Mouse (Mus musculus): ENCODE results near the gene Itpripl1. TPM values are rescaled to one million over a fixed set of nuclear protein-coding genes. Genes with fewer than 3 reads are reported as not detected.

The Itpripl1 gene
- total and polyA plus RNA-seq, 3 experiments, result 22.7 to 27.3 TPM; not detected in 1

DNA sequence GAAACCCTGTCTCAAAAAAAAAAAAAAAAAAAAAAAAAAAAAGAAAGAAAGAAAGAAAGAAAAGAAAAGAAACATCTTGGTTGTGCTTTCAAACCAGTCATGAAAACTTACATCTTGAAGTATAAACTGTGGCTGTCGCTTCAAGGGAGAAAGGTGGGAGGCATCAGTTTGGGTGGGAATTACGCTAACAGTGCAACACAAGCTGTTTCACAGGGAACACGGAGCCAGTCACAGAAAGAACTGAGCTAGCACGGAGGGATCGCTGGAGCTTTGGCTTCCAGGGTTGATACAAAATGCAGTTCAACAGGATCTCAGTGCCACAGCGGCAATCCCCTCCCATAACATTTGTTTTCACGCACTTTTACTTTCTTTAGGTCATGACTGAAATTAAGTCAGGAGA, 3.2 kb downstream of the Itpripl1 start:
- Histone ChIP-seq H3K4me3 (ENCODE audit: control insufficient read depth in 1 of 2, insufficient read depth in 1 of 2, low read depth in 2 of 2, low read length in 2 of 2) (no peak overlapping the region), H3K27me3 (ENCODE audit: control insufficient read depth in 1 of 2, insufficient read depth in 2 of 2, low read length in 2 of 2) (no peaks in the 10 kb centered on the region), H3K9me3 (replicated peaks; ENCODE audit: insufficient read depth, low read length) (no peaks in the 10 kb centered on the region), H3K4me1 (ENCODE audit: control insufficient read depth in 1 of 2, insufficient read depth in 2 of 2, low read length in 2 of 2) (peaks cover 7 to 34% of the 10 kb centered on the region in 2 experiments), H3K27ac (ENCODE audit: control insufficient read depth, low read depth, low read length) (no peak overlapping the region), H3K36me3 (ENCODE audit: control insufficient read depth in 1 of 2, insufficient read depth in 2 of 2, low read length in 2 of 2) (peaks cover 0 to 23% of the 10 kb centered on the region in 2 experiments; a peak in 2 of 4 replicates), H3K79me2 (ENCODE audit: control insufficient read depth, insufficient read depth, low read length, poor library complexity) (peaks cover 14% of the 10 kb centered on the region), H3K9ac (ENCODE audit: control insufficient read depth, low read depth, low read length, poor library complexity, severe bottlenecking) (no peak overlapping the region)
- no peak for DNase-seq (ENCODE audit: low read depth, low spot score)
- TF ChIP-seq MAFK (IDR thresholded peaks at IDR 0.05; ENCODE audit: borderline replicate concordance, low read depth, low read length) (no peak), ZNF384 (IDR thresholded peaks at IDR 0.05; ENCODE audit: low read depth, low read length) (0 out of 2 replicates have a peak, but pooled peaks have one; percentile 29), TAL1 (IDR thresholded peaks at IDR 0.05; ENCODE audit: low read length) (no peak), TBP (IDR thresholded peaks at IDR 0.05; ENCODE audit: low read depth, low read length) (no peak), GABPA (IDR thresholded peaks at IDR 0.05; ENCODE audit: low read depth, low read length) (no peak), HCFC1 (IDR thresholded peaks at IDR 0.05; ENCODE audit: low read depth, low read length) (no peak), MEF2A (IDR thresholded peaks at IDR 0.05; ENCODE audit: extremely low read depth, insufficient replicate concordance, low read depth, low read length, poor library complexity, severe bottlenecking) (no peak)

DNA sequence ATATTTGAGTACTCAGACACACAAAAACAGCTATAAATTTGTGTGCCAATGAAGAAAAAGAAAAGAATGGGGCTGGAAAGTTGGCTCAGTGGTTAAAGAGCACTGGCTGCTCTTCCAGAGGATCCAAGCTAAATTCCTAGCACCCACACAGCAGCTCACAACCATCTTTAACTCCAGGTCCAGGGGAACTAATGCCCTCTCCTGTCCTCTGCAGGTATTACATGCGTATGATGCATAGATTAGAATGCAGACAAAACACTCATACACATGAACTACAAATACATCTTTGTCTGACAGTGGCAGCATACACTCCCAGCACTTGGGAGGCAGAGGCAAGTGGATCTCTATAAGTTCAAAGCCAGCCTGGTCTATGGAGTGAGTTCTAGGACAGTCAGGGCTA, 3.6 kb downstream of the Itpripl1 start:
- Histone ChIP-seq H3K79me2 (ENCODE audit: control insufficient read depth, insufficient read depth, low read length, poor library complexity) (peaks cover 14% of the 10 kb centered on the region), H3K27ac (ENCODE audit: control insufficient read depth, low read depth, low read length) (no peak overlapping the region), H3K27me3 (ENCODE audit: control insufficient read depth in 1 of 2, insufficient read depth in 2 of 2, low read length in 2 of 2) (no peaks in the 10 kb centered on the region), H3K4me3 (ENCODE audit: control insufficient read depth in 1 of 2, insufficient read depth in 1 of 2, low read depth in 2 of 2, low read length in 2 of 2) (no peak overlapping the region), H3K4me1 (ENCODE audit: control insufficient read depth in 1 of 2, insufficient read depth in 2 of 2, low read length in 2 of 2) (peaks cover 7 to 34% of the 10 kb centered on the region in 2 experiments), H3K9me3 (replicated peaks; ENCODE audit: insufficient read depth, low read length) (no peaks in the 10 kb centered on the region), H3K36me3 (ENCODE audit: control insufficient read depth in 1 of 2, insufficient read depth in 2 of 2, low read length in 2 of 2) (peaks cover 0 to 26% of the 10 kb centered on the region in 2 experiments; a peak in 2 of 4 replicates), H3K9ac (ENCODE audit: control insufficient read depth, low read depth, low read length, poor library complexity, severe bottlenecking) (no peak overlapping the region)
- DNase-seq (ENCODE audit: low read depth, low spot score), result peak; percentile 52
- no peak for TF ChIP-seq USF1 (IDR thresholded peaks at IDR 0.05; ENCODE audit: low read depth, low read length)
- peak in 2 of 3 experiments; percentile 34 to 42; a peak in 4 of 6 replicates for TF ChIP-seq CTCF (IDR thresholded peaks at IDR 0.05 in 2 of 3, conservative IDR thresholded peaks at IDR 0.05 in 1 of 3; ENCODE audit: control insufficient read depth in 1 of 3, insufficient read depth in 1 of 3, low read depth in 2 of 3, low read length in 3 of 3, poor library complexity in 1 of 3, severe bottlenecking in 1 of 3)
- TF ChIP-seq SMC3 (IDR thresholded peaks at IDR 0.05; ENCODE audit: low read depth, low read length), result no peak
- TF ChIP-seq MYC (IDR thresholded peaks at IDR 0.05; ENCODE audit: low read depth, low read length), result no peak
- TF ChIP-seq MAZ (IDR thresholded peaks at IDR 0.05; ENCODE audit: low read depth, low read length), result no peak
- TF ChIP-seq MEF2A (IDR thresholded peaks at IDR 0.05; ENCODE audit: extremely low read depth, insufficient replicate concordance, low read depth, low read length, poor library complexity, severe bottlenecking), result no peak
- TF ChIP-seq RAD21 (IDR thresholded peaks at IDR 0.05; ENCODE audit: low read depth, low read length), result peak; percentile 19

DNA sequence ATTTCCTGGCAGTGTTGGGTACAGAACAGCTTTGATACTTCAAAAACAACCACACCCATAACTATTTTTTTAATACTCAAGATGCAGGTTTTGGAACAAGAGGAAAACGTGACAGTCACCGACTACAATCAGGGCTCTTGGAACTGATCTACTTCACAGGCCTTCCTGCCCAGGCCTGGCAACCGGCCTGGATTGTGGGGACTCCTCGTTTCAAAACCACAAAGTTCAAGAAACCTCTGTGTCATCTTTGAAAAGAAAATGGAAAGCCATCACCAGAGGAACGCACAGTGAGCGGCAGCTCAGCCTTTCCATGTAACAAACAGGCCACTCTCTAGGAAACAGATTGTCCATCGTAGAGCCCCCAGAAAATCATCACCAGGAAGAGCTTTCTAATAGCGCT, 4.1 kb downstream of the Itpripl1 start:
- no peak overlapping the region for H3K27ac ChIP-seq (ENCODE audit: control insufficient read depth, low read depth, low read length)
- peaks cover 14% of the 10 kb centered on the region for H3K79me2 ChIP-seq (ENCODE audit: control insufficient read depth, insufficient read depth, low read length, poor library complexity)
- H3K27me3 ChIP-seq (ENCODE audit: control insufficient read depth in 1 of 2, insufficient read depth in 2 of 2, low read length in 2 of 2), result no peaks in the 10 kb centered on the region
- no peak overlapping the region for H3K9ac ChIP-seq (ENCODE audit: control insufficient read depth, low read depth, low read length, poor library complexity, severe bottlenecking)
- H3K9me3 ChIP-seq (replicated peaks; ENCODE audit: insufficient read depth, low read length), result no peaks in the 10 kb centered on the region
- peak; percentile 47 for DNase-seq (ENCODE audit: low read depth, low spot score)
- H3K4me3 ChIP-seq (ENCODE audit: control insufficient read depth in 1 of 2, insufficient read depth in 1 of 2, low read depth in 2 of 2, low read length in 2 of 2), result no peak overlapping the region
- TF ChIP-seq CHD2 (IDR thresholded peaks at IDR 0.05; ENCODE audit: low read length) (no peak), USF1 (IDR thresholded peaks at IDR 0.05; ENCODE audit: low read depth, low read length) (no peak), BHLHE40 (IDR thresholded peaks at IDR 0.05; ENCODE audit: borderline replicate concordance, low read depth, low read length) (peak; percentile 51; the same call in 1 of the 2 replicates)
- peaks cover 0 to 29% of the 10 kb centered on the region in 2 experiments; a peak in 2 of 4 replicates for H3K36me3 ChIP-seq (ENCODE audit: control insufficient read depth in 1 of 2, insufficient read depth in 2 of 2, low read length in 2 of 2)
- H3K4me1 ChIP-seq (ENCODE audit: control insufficient read depth in 1 of 2, insufficient read depth in 2 of 2, low read length in 2 of 2), result peaks cover 9 to 34% of the 10 kb centered on the region in 2 experiments
